Mouse (Mus musculus): ENCODE measurements around the gene Gm20388. TPM values are rescaled to one million over a fixed set of nuclear protein-coding genes. Genes with fewer than 3 reads are reported as not detected.

Gm20388 gene
- total and polyA plus RNA-seq, 2 experiments from 2014 or later = 17.3 TPM; not detected in 1

GRCm38 (mm10) chr8:120282465-120282864 lies 371.8 kb downstream of the Gm20388 start:
- no peaks in the 10 kb centered on the region for H3K27me3 ChIP-seq (ENCODE audit: control insufficient read depth, insufficient read depth, low read length)
- peaks cover 31% of the 10 kb centered on the region for H3K4me1 ChIP-seq (ENCODE audit: control insufficient read depth, insufficient read depth)
- no peak overlapping the region for H3K9ac ChIP-seq (replicated peaks; ENCODE audit: low read depth, low read length)
- WGBS = 52% methylated on average over 5 of the region's 5 CpGs
- DNase-seq (ENCODE audit: low spot score) (no peak), ATAC-seq (ENCODE audit: insufficient read depth, low read depth) (no peak)
- no peaks in the 10 kb centered on the region for H3K9me3 ChIP-seq (replicated peaks; ENCODE audit: control insufficient read depth, low read length)
- peak overlapping the region; percentile 11; the same call in 1 of the 2 replicates for H3K27ac ChIP-seq (ENCODE audit: low read depth)
- TF ChIP-seq EP300 (IDR thresholded peaks at IDR 0.05; ENCODE audit: low read depth) (no peak), CTCF (IDR thresholded peaks at IDR 0.05; ENCODE audit: low read depth) (no peak)
- H3K4me2 ChIP-seq (ENCODE audit: low read depth, low read length) = no peak overlapping the region
- H3K4me3 ChIP-seq (ENCODE audit: low read depth, low read length) = no peak overlapping the region
- H3K36me3 ChIP-seq (replicated peaks; ENCODE audit: control insufficient read depth, insufficient read depth, low read length) = no peaks in the 10 kb centered on the region

DNA sequence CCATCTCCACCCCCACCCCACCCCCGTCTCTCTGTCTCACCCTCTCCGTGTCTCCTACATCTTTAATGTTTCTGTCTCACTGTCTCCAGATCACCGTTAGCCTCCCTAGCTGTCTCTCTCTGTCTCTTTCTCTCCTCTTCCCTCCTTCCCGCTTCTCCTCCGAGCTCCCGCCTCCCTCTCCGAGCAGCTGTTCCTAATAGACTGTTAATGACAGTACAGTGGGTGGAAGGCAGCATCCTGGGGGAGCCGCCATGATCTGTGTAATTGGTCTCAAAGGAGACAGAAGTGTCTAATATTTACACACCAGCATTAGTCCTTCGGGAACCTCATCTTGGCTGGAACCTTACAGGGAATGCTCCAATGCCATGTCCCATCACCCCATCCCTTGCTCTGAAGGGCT lies 373.6 kb downstream of the Gm20388 start:
- peaks cover 35% of the 10 kb centered on the region for H3K4me1 ChIP-seq (ENCODE audit: control insufficient read depth, insufficient read depth)
- H3K27ac ChIP-seq (ENCODE audit: low read depth) = no peak overlapping the region
- ATAC-seq (ENCODE audit: insufficient read depth, low read depth) (no peak), DNase-seq (ENCODE audit: low spot score) (no peak)
- H3K9ac ChIP-seq (replicated peaks; ENCODE audit: low read depth, low read length) = no peak overlapping the region
- 65% methylated on average over 9 of the region's 9 CpGs for WGBS
- H3K4me2 ChIP-seq (ENCODE audit: low read depth, low read length) = no peak overlapping the region
- H3K4me3 ChIP-seq (ENCODE audit: low read depth, low read length) = no peak overlapping the region
- H3K9me3 ChIP-seq (replicated peaks; ENCODE audit: control insufficient read depth, low read length) = no peaks in the 10 kb centered on the region
- no peaks in the 10 kb centered on the region for H3K36me3 ChIP-seq (replicated peaks; ENCODE audit: control insufficient read depth, insufficient read depth, low read length)
- TF ChIP-seq CTCF (IDR thresholded peaks at IDR 0.05; ENCODE audit: low read depth) (no peak), EP300 (IDR thresholded peaks at IDR 0.05; ENCODE audit: low read depth) (no peak)
- no peaks in the 10 kb centered on the region for H3K27me3 ChIP-seq (ENCODE audit: control insufficient read depth, insufficient read depth, low read length)

DNA sequence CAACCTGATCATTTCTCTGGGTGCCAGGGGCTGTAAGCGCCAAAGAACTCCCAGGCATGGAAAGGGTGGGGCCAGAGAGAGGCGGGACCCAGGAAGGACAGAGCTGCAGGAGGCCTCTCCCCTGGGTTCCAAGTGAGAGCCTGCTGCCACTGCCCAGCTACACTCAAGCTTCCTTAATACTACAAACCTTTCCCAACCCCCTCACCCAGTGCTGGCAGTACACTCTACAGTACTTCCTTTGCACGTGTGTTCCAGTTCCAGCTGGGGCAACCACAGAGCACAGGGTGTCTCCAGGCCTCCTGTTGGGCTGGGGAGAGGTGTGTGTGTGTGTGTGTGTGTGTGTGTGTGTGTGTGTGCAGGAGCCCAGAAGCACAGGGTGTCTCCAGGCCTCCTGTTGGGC lies 374.4 kb downstream of the Gm20388 start:
- no peak for TF ChIP-seq CTCF (IDR thresholded peaks at IDR 0.05; ENCODE audit: low read depth)
- H3K9me3 ChIP-seq (replicated peaks; ENCODE audit: control insufficient read depth, low read length) = no peaks in the 10 kb centered on the region
- no peaks in the 10 kb centered on the region for H3K36me3 ChIP-seq (replicated peaks; ENCODE audit: control insufficient read depth, insufficient read depth, low read length)
- H3K4me1 ChIP-seq (ENCODE audit: control insufficient read depth, insufficient read depth) = peaks cover 38% of the 10 kb centered on the region
- DNase-seq (ENCODE audit: low spot score) = peak; percentile 67
- H3K4me3 ChIP-seq (ENCODE audit: low read depth, low read length) = no peak overlapping the region
- no peak overlapping the region for H3K4me2 ChIP-seq (ENCODE audit: low read depth, low read length)
- H3K9ac ChIP-seq (replicated peaks; ENCODE audit: low read depth, low read length) = no peak overlapping the region
- H3K27me3 ChIP-seq (ENCODE audit: control insufficient read depth, insufficient read depth, low read length) = no peaks in the 10 kb centered on the region
- H3K27ac ChIP-seq (ENCODE audit: low read depth) = peak overlapping the region; percentile 67
- ATAC-seq (ENCODE audit: insufficient read depth, low read depth) = peak; percentile 30
- WGBS = 11% methylated on average over 3 of the region's 3 CpGs

- Histone ChIP-seq H3K9me3 (replicated peaks; ENCODE audit: control insufficient read depth, low read length) (no peaks in the 10 kb centered on the region), H3K36me3 (replicated peaks; ENCODE audit: control insufficient read depth, insufficient read depth, low read length) (no peaks in the 10 kb centered on the region), H3K4me1 (ENCODE audit: control insufficient read depth, insufficient read depth) (peaks cover 46% of the 10 kb centered on the region), H3K4me3 (ENCODE audit: low read depth, low read length) (no peak overlapping the region), H3K4me2 (ENCODE audit: low read depth, low read length) (no peak overlapping the region), H3K27ac (ENCODE audit: low read depth) (peak overlapping the region; percentile 67; the same call in 1 of the 2 replicates), H3K27me3 (ENCODE audit: control insufficient read depth, insufficient read depth, low read length) (no peaks in the 10 kb centered on the region), H3K9ac (replicated peaks; ENCODE audit: low read depth, low read length) (no peak overlapping the region)
- TF ChIP-seq EP300 (IDR thresholded peaks at IDR 0.05; ENCODE audit: low read depth) (no peak), CTCF (IDR thresholded peaks at IDR 0.05; ENCODE audit: low read depth) (no peak)
- 84% methylated on average over 9 of the region's 9 CpGs for WGBS
- DNase-seq (ENCODE audit: low spot score) (no peak), ATAC-seq (ENCODE audit: insufficient read depth, low read depth) (no peak)
These were observed 375.2 kb downstream of the Gm20388 start for GRCm38 (mm10) chr8:120285878-120286277.

DNA sequence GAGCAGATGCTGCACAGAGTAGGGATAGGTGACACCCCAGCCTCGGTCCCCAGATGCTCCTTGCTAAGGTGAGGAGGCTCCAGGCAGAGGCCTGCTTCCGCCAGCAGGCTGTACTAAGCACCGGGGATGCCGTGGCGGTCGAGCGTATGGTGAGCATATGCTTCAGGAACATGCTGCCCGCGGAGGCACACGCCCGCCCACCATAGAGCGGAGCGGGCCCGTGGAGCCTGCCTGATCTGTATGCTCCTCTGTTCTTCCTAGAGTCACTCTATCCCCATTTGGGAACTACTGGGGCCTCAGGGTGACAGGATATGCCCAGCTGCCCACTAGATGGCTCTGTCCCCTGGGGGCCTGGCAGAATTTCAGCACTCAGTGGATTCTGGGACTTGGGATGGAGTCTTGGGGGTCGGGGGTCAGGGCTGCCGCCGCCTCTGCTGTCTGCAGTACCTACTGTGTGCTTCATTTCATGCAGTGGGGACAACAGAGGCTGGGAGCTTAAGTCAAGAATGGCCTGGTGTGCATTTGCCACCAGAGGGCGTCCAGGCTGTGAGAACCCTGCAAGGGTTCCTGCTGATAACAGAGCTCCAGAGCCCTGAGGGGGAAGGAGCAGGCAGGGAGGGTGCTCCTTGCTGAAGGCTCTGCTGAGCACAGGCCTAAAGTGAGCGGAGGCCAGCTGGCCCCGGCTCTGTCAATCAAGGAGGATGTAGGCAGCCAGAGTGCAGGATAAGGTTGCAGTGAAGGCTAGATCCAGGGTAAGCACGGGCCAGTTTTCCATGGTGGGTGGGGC lies 377.7 kb downstream of the Gm20388 start:
- H3K27ac ChIP-seq (ENCODE audit: low read depth) = peak overlapping the region; percentile 95
- 47% methylated on average over 21 of the region's 21 CpGs for WGBS
- no peak overlapping the region for H3K4me3 ChIP-seq (ENCODE audit: low read depth, low read length)
- H3K27me3 ChIP-seq (ENCODE audit: control insufficient read depth, insufficient read depth, low read length) = no peaks in the 10 kb centered on the region
- H3K36me3 ChIP-seq (replicated peaks; ENCODE audit: control insufficient read depth, insufficient read depth, low read length) = no peaks in the 10 kb centered on the region
- no peaks in the 10 kb centered on the region for H3K9me3 ChIP-seq (replicated peaks; ENCODE audit: control insufficient read depth, low read length)
- no peak overlapping the region for H3K9ac ChIP-seq (replicated peaks; ENCODE audit: low read depth, low read length)
- ATAC-seq (ENCODE audit: insufficient read depth, low read depth) = peak; percentile 7; the same call in 1 of the 2 replicates
- peak; percentile 72 for TF ChIP-seq CTCF (IDR thresholded peaks at IDR 0.05; ENCODE audit: low read depth)
- no peak for TF ChIP-seq EP300 (IDR thresholded peaks at IDR 0.05; ENCODE audit: low read depth)
- no peak overlapping the region for H3K4me2 ChIP-seq (ENCODE audit: low read depth, low read length)
- peak; percentile 74 for DNase-seq (ENCODE audit: low spot score)
- H3K4me1 ChIP-seq (ENCODE audit: control insufficient read depth, insufficient read depth) = peaks cover 53% of the 10 kb centered on the region
